Mouse (Mus musculus) olfactory bulb, adult 2 months (tissue): ENCODE data around the gene Gucy2g.

Source experiments
- CTCF ChIP-seq: fragments of 200-500 bp; IDR thresholded peaks from 2 replicates; pipeline ENCODE4 v1.5.1; 2012; ENCODE audit warnings: low read depth, mild to moderate bottlenecking, low read length, moderate library complexity; ENCODE audit not compliant: insufficient read depth
- POLR2A ChIP-seq: fragments of 200-500 bp; IDR thresholded peaks from 2 replicates; pipeline ENCODE4 v1.6.1; 2012; ENCODE audit warnings: mild to moderate bottlenecking, low read depth, low read length, moderate library complexity; ENCODE audit not compliant: insufficient read depth

GRCm38 (mm10) chr19:55159826-55160225 lies 81.2 kb downstream of the Gucy2g start:
- TF ChIP-seq POLR2A: no peak
- no peak for TF ChIP-seq CTCF
